Mouse (Mus musculus) monocyte, adult 2 months (primary cell): ENCODE measurements at regions not wholly inside any gene's neighbourhood (a gene's known extent, or its start where the extent isn't known, plus 50 kb on each side); places are given as distances from the start of the nearest gene placed in this dataset.
A peak's percentile ranks its signal among the peaks of the same experiment; 100 is the strongest.

Experiments used
- DNase-seq, 2 experiments: peaks; one replicate each; pipeline ENCODE4 v3.0.0; 2022; ENCODE audit warnings: low spot score in 2 of 2, low read depth in 1 of 2

DNA sequence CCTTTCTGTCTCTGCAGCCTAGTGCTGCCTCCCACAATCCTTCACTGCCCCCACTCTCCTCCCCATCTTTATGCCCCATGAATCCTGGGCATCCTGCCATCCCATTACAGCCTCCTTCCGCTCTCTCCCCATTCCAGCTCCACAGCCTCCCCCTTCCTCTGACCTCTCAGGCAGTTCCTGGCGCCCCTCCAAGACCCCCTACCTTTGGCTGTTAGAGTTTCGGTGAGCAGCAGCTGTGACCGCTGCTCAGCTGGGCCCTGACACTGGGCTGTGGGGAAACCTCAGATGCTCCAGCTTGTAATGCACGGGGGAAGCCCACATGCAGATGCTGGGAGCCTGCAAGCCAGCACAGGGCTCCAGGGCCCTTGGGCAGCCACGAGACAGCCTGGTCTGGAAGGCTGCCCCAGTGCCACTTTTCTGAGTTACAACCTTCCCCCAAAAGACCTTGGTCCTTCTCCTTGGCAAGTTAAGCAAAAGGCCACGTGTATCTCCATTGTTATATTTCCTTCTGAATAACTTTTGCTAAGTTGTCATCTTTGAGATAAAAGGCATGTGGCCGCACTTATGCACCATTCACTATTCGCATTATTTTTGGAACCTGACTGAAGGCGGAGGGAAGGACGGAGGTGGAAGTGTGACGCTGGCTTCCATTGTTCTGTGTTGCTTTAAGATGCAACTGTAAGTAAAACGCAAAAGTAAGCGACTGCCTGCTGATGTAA lies 330.6 kb upstream of the Mki67 start:
- DNase-seq = no peak

DNA sequence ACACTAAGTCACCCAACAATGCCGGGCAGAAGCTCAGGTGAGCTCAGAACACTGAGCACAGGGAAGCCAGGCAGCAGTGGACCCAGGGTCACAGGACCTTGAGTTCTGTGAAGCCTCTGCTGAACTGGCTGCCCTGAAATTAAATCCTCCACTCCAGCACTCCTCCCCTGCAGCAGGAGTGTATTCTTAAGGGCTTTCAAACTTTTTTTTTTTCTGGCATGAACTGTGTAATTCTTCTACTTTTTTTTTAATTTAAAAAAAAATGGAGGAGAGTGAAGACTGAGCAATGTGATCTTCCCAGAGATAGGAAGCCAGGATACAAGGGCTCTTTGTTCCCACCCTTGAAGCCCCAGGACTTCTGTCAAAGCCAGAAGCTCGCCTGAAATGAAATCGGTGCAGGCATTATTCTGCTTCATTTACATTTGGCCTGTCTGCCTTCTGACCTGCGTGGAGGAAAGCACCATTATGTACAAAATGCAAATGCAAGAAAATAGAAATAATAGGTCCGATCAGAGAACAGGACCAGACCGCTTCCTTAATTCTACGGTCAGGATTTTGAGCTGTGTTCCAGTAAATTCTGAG lies 331.3 kb upstream of the Mki67 start:
- no peak for DNase-seq

DNA sequence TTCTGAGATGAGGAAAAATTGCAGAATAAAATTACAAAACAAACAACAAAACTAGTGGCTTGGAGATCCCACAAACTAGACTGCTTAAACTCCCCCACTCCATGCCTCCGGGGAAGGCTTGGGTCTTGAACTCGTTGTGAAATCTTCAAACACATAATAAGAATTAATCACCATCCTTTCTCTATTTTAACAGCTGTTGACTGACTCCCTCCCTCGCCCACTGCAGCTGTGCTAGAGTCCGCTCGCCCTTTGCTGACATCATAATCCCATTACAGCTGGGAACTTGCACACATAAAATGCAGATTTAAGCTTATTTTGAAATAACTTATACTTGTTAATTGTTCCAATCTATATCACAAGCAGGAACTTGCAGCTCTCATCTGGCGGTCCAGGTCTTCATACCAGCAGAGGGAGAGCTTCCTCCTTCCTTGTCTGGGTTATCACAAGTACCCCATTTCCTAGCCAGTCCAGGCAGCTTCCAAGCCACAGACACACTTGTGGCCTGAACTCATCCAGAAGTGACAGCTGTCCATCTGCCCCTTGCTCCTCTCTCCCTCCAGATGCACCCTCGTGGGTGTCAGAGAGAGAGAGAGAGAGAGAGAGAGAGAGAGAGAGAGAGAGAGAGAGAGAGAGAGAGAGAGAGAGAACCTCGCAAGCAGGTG lies 332.9 kb upstream of the Mki67 start:
- no peak for DNase-seq

DNA sequence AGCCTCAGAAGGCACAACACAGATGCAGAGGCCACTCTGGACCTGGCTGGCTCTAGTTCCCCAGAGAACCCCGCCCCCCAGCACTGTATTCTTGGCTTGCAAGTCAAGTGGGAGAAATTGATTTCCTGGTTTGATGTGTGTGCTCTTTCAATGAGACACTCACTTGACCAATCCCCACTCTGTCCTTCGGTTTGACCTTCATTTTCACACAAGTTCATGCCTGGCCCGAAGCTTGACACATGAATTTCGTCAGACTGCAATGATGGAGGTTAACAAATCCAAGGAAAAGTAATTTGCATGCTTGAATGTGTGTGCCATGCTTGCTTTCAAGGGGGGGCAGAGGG lies 333.4 kb upstream of the Mki67 start:
- no peak for DNase-seq

DNA sequence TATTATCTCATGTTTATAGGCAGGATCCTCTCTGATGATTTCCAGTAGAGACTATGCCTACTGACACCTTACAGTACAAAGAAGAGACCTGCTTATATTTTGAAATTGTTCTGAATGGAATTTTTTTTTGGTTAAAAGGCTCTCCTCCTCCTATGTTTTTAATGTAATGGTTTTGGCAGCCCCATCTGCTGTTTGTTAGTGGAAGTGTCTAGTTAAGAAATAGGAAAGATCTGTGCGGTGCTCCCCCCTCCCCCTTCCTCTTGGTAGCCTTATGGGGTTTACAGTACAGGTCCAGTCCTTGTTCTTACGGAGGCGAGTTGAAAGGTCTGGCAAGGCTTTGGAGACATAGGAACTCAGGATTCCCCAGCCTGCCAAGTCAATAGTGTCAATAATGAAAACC lies 334.0 kb upstream of the Mki67 start:
- DNase-seq = no peak

DNA sequence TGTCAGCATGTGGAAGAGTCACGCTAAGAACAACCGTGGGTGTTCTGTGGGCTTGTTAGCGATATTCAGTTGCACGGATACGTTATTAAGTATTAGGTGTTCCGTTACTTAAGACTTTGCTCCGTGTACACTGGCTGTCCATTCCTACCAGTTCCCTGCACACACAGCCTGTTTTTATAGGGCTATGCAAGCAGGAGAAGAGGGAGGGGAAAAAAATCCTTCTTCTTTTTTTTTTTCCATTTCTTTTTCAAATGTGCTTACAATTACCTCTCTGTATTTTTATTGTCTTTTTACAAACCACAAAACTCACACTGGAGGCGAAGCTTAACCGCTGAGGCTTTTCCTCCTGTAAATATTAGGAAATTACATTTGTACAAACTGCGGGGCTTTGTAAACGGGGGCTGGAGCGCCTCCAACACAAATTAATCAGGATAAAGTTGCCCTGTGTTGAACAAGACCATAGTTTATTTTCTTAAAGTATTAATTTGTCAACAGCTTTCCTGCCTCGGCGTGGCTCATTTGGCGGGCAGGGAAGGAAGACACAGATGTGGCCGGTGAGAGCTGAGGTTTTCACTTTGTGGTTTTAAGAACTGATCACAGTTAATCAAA lies 340.8 kb upstream of the Mki67 start:
- DNase-seq = no peak

DNA sequence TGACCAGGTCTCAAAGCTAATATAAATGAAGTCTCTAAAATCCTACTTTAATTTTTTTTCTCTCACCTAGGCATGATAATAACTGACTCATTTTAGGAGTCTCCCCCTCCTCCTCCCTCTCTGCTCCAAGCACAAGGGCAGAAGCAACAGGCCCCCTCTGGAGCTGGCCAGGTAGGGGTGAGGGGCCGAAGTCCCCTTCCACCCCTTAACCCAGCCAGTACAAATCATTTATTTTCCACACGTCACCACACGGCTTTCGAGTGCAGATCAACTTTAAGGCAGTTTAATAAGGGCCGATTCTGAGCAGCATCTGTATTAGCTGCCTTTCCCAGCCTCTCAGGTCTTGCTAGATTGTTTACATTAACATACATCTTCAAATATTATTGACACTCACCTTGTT lies 342.2 kb upstream of the Mki67 start:
- DNase-seq = no peak

DNA sequence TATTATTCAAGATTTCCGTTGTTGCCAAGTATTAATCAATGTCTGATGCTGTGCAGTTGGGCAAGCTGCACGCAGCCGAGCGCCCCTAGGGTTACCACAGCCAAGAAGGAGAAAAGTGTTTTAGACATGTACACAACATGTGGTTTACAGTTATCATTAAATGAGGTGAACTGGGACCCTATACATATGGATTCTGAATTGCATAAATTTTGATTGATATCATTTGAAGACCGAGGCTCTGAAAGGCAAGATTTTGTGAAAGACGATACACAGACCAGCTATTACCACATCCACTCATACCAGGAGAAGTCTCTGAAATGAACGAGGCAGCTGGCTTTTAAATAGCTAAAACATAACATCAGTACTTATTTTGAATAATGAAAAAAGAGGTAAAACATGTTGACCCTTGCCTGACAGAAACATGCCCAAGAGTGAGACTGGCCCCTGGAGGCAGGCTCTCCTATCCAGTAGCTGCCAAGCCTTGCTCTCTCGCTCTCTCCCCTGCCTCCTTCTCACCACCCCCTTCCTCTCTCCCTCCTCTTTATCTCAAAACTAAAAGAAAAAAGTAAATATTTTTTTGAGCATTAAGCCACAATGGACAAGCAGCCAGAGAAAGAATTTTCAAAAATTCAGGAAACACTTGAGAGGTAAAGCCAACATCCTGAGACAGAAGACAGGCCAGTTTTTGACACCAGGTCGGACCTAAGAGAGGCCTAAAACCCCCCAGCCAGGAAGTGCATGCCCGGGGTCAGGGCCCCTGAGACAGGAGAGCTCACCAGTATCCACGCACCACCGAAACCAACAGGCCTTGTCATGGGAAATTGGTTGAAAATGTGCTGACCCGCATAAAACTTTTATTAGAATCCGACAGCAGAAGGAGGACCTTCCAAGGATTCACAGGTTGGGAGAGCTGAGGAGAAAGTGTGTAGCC lies 342.9 kb upstream of the Mki67 start:
- DNase-seq = no peak

DNA sequence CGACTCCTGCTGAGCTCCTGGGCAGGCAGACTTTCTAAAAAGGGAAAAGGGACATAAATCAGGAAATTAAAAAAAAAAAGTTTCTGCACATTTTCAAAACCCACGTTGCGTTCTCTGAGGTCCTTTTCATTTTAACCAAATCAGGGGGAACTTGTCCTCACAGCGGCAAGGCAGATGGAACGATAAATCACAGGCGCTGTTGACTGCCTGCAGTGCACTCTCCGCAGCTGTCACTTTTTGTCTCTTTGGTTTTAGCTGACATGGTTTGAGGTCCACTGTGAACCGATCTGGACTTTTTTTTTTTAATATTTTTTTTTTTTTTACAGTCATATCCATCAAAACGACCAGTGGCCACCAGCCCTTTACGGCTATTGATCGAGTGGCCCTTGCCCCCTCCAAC lies 343.7 kb upstream of the Mki67 start:
- DNase-seq = no peak

DNA sequence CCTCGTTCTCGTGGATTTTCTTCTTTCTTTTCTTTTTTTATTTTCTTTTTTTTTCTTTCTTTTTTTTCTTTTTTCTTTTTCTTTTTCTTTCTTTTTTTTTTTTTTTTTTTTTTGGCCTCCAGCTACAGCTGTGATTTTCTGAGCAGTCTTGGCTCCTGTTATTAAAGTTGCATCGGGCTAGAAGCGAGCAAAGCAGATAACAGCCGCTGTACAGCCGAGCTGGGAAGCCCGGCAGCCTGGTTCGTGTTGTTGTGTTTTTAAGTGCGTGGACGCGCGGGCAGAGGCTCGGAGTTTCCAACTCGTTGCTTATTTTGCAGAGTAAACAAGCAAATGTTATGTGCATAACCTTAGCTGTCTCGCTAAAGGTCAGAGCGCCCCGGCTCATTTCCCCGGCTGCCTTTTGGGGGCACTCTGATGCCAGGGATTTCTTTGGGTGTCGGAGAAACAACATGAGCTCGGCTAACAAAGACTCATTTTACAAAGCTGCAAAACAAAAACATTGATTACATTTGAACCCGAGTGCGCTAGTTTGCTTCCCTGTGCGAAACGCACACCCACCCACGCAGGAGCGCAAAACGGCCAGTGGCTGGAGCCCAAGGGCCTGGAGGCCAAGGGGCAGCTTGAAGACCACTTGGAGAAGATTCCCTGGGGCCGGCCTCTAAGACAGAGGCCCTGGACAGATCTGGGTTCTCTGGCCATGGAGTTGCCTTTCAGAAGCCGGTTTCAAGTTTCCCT lies 344.3 kb upstream of the Mki67 start:
- no peak for DNase-seq

DNA sequence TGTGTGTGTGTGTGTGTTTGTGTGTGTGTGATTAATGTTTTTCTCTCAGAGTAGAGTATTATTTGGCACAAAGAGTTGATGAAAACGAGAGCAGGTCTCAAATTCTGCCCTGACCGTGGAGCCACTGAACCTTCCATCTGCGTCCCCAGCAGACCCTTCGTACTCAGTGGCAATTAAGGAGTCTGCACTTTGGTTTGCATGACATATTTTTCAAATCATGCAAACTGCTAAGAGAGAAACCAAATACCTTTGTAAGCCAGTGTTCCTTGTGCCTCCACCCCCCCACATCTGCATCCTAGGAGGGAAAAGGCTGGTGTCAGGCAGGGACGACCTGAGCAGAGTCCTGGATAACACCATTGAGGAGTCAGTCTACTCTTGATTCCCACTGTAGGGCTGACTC lies 346.5 kb upstream of the Mki67 start:
- no peak for DNase-seq

DNA sequence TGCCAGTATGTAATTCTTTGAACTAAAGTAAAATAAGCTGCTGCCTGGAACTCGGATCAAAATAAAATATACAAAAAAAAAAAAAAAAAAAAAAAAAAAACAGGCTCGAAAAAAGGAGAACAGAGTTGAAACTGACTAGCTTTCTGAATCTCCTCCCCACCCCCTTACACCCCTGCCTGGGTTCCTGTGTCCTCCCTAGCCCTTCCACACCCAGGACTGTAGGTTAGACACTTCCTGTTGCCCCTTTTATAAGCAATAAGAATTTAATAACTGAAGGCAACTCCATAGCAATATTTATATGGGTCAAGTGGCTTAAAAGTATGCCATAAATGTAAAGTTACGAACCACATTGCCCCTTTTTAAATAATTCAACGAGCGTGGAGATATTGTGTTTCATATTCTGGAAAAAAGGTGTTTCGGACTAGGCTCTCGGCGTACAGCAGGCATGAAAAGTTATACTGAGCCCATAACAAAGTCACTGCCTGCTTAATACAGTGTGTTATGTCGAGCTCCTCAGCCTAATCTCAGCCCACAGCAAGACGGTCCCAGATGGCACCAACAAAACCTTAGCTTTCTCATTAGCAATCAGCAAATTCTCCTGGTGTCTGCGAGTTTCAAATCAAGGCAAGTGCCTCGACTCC lies 349.0 kb upstream of the Mki67 start:
- no peak for DNase-seq

DNA sequence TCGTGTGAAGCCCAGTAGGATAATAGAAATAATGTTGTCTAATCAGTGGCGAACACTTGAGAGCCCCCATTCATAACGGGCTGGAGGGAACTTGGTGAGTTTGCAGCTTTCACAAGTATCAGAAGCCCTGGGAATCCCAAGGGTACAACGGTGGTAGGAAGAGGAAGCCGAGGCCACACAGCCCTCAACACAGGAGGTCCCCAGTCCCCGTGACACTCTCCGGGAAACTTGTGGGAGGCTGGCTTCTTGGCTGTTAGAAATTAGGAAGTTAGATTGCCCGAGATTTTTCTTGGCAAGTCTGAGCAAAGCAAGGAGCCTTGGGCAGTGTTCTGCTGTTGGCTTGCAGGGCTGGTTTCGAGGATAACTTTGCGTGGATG lies 349.5 kb upstream of the Mki67 start:
- DNase-seq = peak; percentile 5 to 22

DNA sequence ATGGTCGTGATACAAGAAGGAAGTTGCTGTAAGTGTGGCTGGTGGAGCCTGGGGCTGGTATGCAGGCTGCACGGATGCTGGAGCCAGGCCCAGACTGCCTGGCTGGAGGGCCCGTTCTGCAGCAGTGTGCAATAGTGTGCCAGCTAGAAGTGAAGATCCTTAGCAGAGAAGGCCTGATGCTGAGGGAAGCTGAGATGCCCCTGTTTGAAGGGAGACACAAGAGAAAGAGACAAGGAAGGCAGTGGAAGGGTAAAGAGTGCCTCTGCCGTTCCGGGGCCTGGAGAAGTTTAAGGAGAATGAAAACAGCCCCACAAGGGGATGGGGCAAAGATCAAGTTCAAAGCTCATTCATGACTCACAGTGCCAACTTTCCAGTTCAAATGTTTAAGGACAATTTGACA lies 354.7 kb upstream of the Mki67 start:
- DNase-seq = no peak

DNA sequence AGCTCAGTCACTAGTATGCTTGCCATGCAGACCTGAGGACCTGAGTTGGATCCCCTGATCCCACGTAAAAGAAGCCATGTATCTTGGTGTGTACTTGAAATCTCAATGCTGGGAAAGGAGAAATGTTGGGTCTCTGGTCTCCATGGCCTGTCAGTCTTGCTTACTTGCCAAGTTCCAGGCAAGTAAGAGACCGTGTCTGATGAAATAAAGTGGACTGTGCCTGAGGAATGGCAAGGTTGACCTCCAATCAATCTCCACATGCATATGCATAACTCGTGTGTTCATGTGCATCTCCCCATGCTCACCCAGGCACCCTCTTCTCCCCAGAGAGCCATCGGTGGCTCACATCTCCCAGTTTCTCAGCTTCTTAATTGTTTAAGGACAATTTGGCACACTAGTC lies 355.2 kb upstream of the Mki67 start:
- no peak for DNase-seq

DNA sequence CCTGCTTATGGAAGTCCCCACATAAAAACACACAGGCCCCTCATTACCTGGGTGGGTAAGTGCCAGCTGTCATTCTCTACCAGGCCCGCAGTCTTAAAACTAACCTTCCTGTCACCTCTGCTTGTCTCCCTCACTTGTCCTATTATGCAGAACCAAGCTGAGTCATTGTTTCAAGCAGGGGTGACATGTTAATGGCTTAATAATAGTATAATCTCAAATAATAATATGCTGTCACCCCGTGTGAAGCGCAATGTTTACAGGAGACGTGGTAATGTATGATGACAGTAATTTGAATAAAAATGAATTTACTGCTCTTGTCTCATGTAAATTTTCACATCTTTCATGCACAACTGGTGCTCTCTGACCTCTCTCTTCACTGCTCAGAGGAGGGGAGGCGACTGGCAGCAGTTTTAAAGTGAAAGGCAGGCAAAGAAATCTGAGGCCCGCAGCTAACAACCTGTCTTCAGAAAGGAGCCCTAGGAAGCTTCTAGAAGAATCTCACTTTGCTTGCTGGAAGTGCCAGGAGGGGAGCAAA lies 357.2 kb upstream of the Mki67 start:
- no peak for DNase-seq

DNA sequence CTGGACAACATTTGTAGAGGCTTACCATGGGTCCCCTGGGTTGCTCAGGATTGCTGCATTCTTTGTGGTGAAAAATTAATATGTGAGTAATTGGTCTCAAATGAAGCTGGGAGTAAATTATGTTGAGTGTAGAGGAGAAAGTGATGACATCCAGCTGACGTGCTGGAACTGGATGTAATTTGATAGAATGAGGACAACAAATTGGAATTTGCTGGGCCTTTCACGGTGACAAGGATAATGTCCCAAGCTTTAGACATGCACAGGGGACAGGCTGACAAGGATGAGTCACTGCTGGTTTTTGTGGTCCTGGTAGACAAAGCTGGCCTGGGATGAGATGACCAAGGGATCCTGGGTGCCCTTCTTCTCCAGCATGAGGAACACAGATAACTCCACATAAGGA lies 357.9 kb upstream of the Mki67 start:
- DNase-seq = no peak

DNA sequence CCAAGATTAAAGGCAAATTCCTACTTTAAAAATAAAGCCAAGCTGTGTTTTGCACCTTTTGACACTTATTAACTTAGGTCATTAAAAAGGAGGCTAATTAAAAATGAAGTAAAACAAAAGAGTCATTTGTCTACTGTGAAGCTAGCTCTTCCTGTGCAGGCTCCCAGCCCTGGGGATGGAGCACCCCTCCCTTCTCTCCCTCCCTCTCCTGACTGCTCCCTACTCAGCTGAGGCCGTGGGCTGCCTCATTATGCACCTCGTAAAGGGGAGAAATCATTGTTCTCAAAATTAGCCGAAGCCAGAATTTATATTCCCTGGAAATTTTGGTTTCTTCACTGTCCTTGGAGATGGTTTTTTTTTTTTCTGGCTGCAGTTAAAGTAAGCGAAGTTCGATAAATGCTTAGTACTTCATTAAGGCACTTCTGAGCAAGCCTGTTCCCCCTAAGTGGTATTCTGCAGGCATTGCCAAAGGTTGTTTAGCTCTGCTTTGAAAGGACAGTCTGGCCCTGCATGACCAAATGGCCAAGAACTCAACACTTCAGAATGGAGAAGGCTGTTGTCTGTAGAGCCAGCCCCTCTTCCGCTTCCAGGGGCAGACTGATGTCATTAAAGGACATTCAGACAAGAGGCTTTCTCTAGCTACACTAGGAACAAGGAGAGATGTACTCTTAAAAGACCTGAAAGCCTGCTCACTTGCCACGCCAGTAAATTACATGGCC lies 365.5 kb upstream of the Mki67 start:
- no peak for DNase-seq

DNA sequence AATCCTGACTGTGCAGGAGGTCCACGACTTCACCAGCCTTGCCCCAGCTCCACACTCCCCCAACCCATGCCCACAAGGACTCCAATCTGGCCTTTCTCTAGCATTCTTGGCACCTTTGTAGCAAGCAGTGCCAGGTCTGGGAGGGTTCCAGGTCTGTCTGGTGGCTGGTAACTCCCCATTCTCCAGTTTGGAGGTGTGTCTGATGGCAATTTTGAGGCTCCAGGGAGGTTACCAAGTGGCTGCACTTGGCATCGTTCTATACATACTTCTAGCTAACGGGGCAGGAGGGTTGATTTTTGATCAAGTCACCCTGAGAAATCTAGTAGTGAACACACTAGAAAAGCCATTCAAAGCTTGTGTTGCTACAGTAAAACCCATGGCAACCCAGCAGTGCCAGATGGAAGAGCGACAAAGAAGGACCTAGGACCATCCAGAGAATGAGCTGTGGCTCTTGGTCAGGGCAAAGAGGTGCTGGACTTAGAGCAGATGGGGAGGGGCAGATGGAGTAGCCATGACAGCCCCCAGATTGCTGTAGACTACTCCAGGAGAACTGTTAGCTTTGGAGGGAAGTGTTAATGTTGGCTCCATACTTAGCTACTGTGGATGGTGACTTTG lies 366.2 kb upstream of the Mki67 start:
- DNase-seq = no peak
